ENCODE assay signal across 10 mouse cellular contexts in genomic region chr19:5392892-5393291, GRCm38 (mm10). TPM values are rescaled to one million over a fixed set of nuclear protein-coding genes. Genes with fewer than 3 reads are reported as not detected.
DNase-seq lines count a peak whose midpoint lies in the region; ATAC-seq and TF ChIP-seq lines count a peak whose summit lies in the region.
"Had no signal": no experiment of that assay in that cellular context is flagged by ENCODE, and none has a peak within 500 bp of the region (broad histone marks: within the 10 kb centered on the region; RNA-seq: fewer than 3 reads in every experiment).

No protein-coding gene starts in this region.

- DNase-seq in hindbrain, postnatal 0 days (ENCODE audit: low spot score) = peak; percentile 48
- no peak for DNase-seq in hindbrain, embryonic 11.5 days (ENCODE audit: low spot score)
- peak; percentile 87 to 94 for DNase-seq in adrenal gland, adult (ENCODE audit: inconsistent age in 2 of 2, low spot score in 1 of 2)
- DNase-seq in lung, postnatal 4 days = peak; percentile 61 to 70
- DNase-seq in right cerebral cortex, postnatal 25 days = no peak
- no peak for DNase-seq in forebrain, postnatal 0 days
- DNase-seq in spleen, postnatal 10 days (ENCODE audit: low spot score in 2 of 2) = no peak

- H3K4me2 ChIP-seq in hindbrain, postnatal 0 days (ENCODE audit: low read depth, low read length) = no peak overlapping the region
- no peak overlapping the region for H3K4me2 ChIP-seq in hindbrain, embryonic 11.5 days (replicated peaks; ENCODE audit: low read depth, low read length)
- H3K4me2 ChIP-seq in heart, embryonic 15.5 days = no peak overlapping the region
- no peak overlapping the region for H3K4me2 ChIP-seq in forebrain, postnatal 0 days (ENCODE audit: low read depth)
- H3K4me2 ChIP-seq: embryonic facial prominence, embryonic 13.5 days; limb, embryonic 15.5 days had no signal

- no peak for ATAC-seq in hindbrain, postnatal 0 days
- no peak for ATAC-seq in hindbrain, embryonic 11.5 days (ENCODE audit: low FRiP score)
- no peak for ATAC-seq in heart, embryonic 15.5 days (replicated peaks; ENCODE audit: insufficient number of reproducible peaks, insufficient read depth, low FRiP score, low read depth)
- no peak for ATAC-seq in forebrain, postnatal 0 days

- H3K36me3 ChIP-seq in hindbrain, postnatal 0 days (ENCODE audit: insufficient read depth, low read length) = no peaks in the 10 kb centered on the region
- H3K36me3 ChIP-seq in hindbrain, embryonic 11.5 days (ENCODE audit: control insufficient read depth, insufficient read depth, low read length) = no peaks in the 10 kb centered on the region
- H3K36me3 ChIP-seq in heart, embryonic 15.5 days = no peaks in the 10 kb centered on the region
- H3K36me3 ChIP-seq in forebrain, postnatal 0 days (ENCODE audit: insufficient read depth) = no peaks in the 10 kb centered on the region
- H3K36me3 ChIP-seq: embryonic facial prominence, embryonic 13.5 days; limb, embryonic 15.5 days had no signal

- H3K4me3 ChIP-seq in hindbrain, postnatal 0 days (ENCODE audit: low read length) = no peak overlapping the region
- H3K4me3 ChIP-seq in hindbrain, embryonic 11.5 days (ENCODE audit: low read depth, low read length) = no peak overlapping the region
- H3K4me3 ChIP-seq in heart, embryonic 15.5 days = no peak overlapping the region
- H3K4me3 ChIP-seq in forebrain, postnatal 0 days (ENCODE audit: low read depth, low read length) = no peak overlapping the region
- H3K4me3 ChIP-seq: embryonic facial prominence, embryonic 13.5 days; limb, embryonic 15.5 days had no signal

- WGBS in hindbrain, postnatal 0 days = 49% methylated on average over 4 of the region's 4 CpGs
- 71% methylated on average over 4 of the region's 4 CpGs for WGBS in hindbrain, embryonic 11.5 days
- WGBS in heart, embryonic 15.5 days = 28% methylated on average over 4 of the region's 4 CpGs
- WGBS in forebrain, postnatal 0 days = 24% methylated on average over 4 of the region's 4 CpGs

- TF ChIP-seq CTCF in hindbrain, postnatal 0 days (IDR thresholded peaks at IDR 0.05; ENCODE audit: low read depth) = no peak
- TF ChIP-seq CTCF in forebrain, postnatal 0 days (IDR thresholded peaks at IDR 0.05; ENCODE audit: low read depth) = no peak

- H3K9me3 ChIP-seq in hindbrain, postnatal 0 days (ENCODE audit: low read length) = no peaks in the 10 kb centered on the region
- no peaks in the 10 kb centered on the region for H3K9me3 ChIP-seq in hindbrain, embryonic 11.5 days (ENCODE audit: control insufficient read depth, low read length)
- no peaks in the 10 kb centered on the region for H3K9me3 ChIP-seq in heart, embryonic 15.5 days (replicated peaks)
- no peaks in the 10 kb centered on the region for H3K9me3 ChIP-seq in forebrain, postnatal 0 days (ENCODE audit: low read length)
- H3K9me3 ChIP-seq: embryonic facial prominence, embryonic 13.5 days; limb, embryonic 15.5 days had no signal

- H3K27me3 ChIP-seq in hindbrain, postnatal 0 days (ENCODE audit: insufficient read depth, low read length) = no peaks in the 10 kb centered on the region
- H3K27me3 ChIP-seq in hindbrain, embryonic 11.5 days (ENCODE audit: control insufficient read depth, insufficient read depth, low read length) = no peaks in the 10 kb centered on the region
- no peaks in the 10 kb centered on the region for H3K27me3 ChIP-seq in heart, embryonic 15.5 days
- no peaks in the 10 kb centered on the region for H3K27me3 ChIP-seq in forebrain, postnatal 0 days (ENCODE audit: insufficient read depth, low read length)
- H3K27me3 ChIP-seq: embryonic facial prominence, embryonic 13.5 days; limb, embryonic 15.5 days had no signal

- no peak overlapping the region for H3K27ac ChIP-seq in hindbrain, postnatal 0 days
- H3K27ac ChIP-seq in hindbrain, embryonic 11.5 days (ENCODE audit: low read depth, low read length) = no peak overlapping the region
- peak overlapping the region; percentile 64 for H3K27ac ChIP-seq in heart, embryonic 15.5 days
- no peak overlapping the region for H3K27ac ChIP-seq in forebrain, postnatal 0 days (ENCODE audit: low read depth, low read length)
- H3K27ac ChIP-seq: embryonic facial prominence, embryonic 13.5 days; limb, embryonic 15.5 days had no signal

- H3K9ac ChIP-seq in hindbrain, postnatal 0 days (replicated peaks; ENCODE audit: low read length) = no peak overlapping the region
- H3K9ac ChIP-seq in hindbrain, embryonic 11.5 days (ENCODE audit: low read depth, low read length) = no peak overlapping the region
- no peak overlapping the region for H3K9ac ChIP-seq in heart, embryonic 15.5 days
- no peak overlapping the region for H3K9ac ChIP-seq in forebrain, postnatal 0 days
- H3K9ac ChIP-seq: embryonic facial prominence, embryonic 13.5 days; limb, embryonic 15.5 days had no signal

- H3K4me1 ChIP-seq in hindbrain, postnatal 0 days (ENCODE audit: insufficient read depth, low read length) = peaks cover 5% of the 10 kb centered on the region; the same call in 1 of the 2 replicates
- peaks cover 3% of the 10 kb centered on the region; the same call in 1 of the 2 replicates for H3K4me1 ChIP-seq in hindbrain, embryonic 11.5 days (replicated peaks; ENCODE audit: control insufficient read depth, insufficient read depth, low read length)
- peaks cover 34% of the 10 kb centered on the region for H3K4me1 ChIP-seq in heart, embryonic 15.5 days (replicated peaks)
- peaks cover 10% of the 10 kb centered on the region for H3K4me1 ChIP-seq in forebrain, postnatal 0 days (ENCODE audit: insufficient read depth)

RNA-seq across cellular contexts. Expression of gene Sart1, which starts 4.4 kb away (rescaled TPM):
- total RNA-seq in hindbrain, postnatal 0 days (2014; rRNA removed) = 23.2 and 30.5 TPM in 2 replicates
- 45.0 and 47.4 TPM in 2 replicates for polyA plus RNA-seq in hindbrain, postnatal 0 days (2015; fragmentation: Nextera tagmentation; extraction: Ambion mirVana)
- 75.2 and 79.2 TPM in 2 replicates for polyA plus RNA-seq in hindbrain, embryonic 11.5 days (2014; fragmentation: Nextera tagmentation; extraction: Ambion mirVana)
- 34.3 and 47.0 TPM in 2 replicates for polyA plus RNA-seq in heart, embryonic 15.5 days (2015; fragmentation: Nextera tagmentation; extraction: Ambion mirVana)
- total RNA-seq in forebrain, postnatal 0 days (2014; rRNA removed) = 49.2 and 55.1 TPM in 2 replicates
- 38.8 and 53.5 TPM in 2 replicates for polyA plus RNA-seq in forebrain, postnatal 0 days (2015; fragmentation: Nextera tagmentation; extraction: Ambion mirVana)

RNA-seq across cellular contexts. Expression of gene Tsga10ip, which starts 9.4 kb away (rescaled TPM):
- not detected in 2 replicates for total RNA-seq in hindbrain, postnatal 0 days (2014; rRNA removed)
- polyA plus RNA-seq in hindbrain, postnatal 0 days (2015; fragmentation: Nextera tagmentation; extraction: Ambion mirVana) = not detected in 2 replicates
- polyA plus RNA-seq in hindbrain, embryonic 11.5 days (2014; fragmentation: Nextera tagmentation; extraction: Ambion mirVana) = 0.53 and 0.54 TPM in 2 replicates
- 2.0 TPM in 2 replicates for polyA plus RNA-seq in heart, embryonic 15.5 days (2015; fragmentation: Nextera tagmentation; extraction: Ambion mirVana)
- total RNA-seq in forebrain, postnatal 0 days (2014; rRNA removed) = 0.43 TPM in 1 of 2 replicates, not detected in the other
- 0.08 and 0.13 TPM in 2 replicates for polyA plus RNA-seq in forebrain, postnatal 0 days (2015; fragmentation: Nextera tagmentation; extraction: Ambion mirVana)
- polyA plus RNA-seq: embryonic facial prominence, embryonic 13.5 days; limb, embryonic 15.5 days had no signal

RNA-seq across cellular contexts. Expression of gene Banf1, which starts 25.9 kb away (rescaled TPM):
- total RNA-seq in hindbrain, postnatal 0 days (2014; rRNA removed) = 78.3 and 95.8 TPM in 2 replicates
- polyA plus RNA-seq in hindbrain, postnatal 0 days (2015; fragmentation: Nextera tagmentation; extraction: Ambion mirVana) = 316 and 319 TPM in 2 replicates
- polyA plus RNA-seq in hindbrain, embryonic 11.5 days (2014; fragmentation: Nextera tagmentation; extraction: Ambion mirVana) = 392 and 442 TPM in 2 replicates
- 405 and 409 TPM in 2 replicates for polyA plus RNA-seq in heart, embryonic 15.5 days (2015; fragmentation: Nextera tagmentation; extraction: Ambion mirVana)
- 72.5 and 93.5 TPM in 2 replicates for total RNA-seq in forebrain, postnatal 0 days (2014; rRNA removed)
- polyA plus RNA-seq in forebrain, postnatal 0 days (2015; fragmentation: Nextera tagmentation; extraction: Ambion mirVana) = 379 and 481 TPM in 2 replicates

RNA-seq across cellular contexts. Expression of gene Eif1ad, which starts 26.4 kb away (rescaled TPM):
- 21.2 and 25.2 TPM in 2 replicates for total RNA-seq in hindbrain, postnatal 0 days (2014; rRNA removed)
- polyA plus RNA-seq in hindbrain, postnatal 0 days (2015; fragmentation: Nextera tagmentation; extraction: Ambion mirVana) = 46.7 and 49.2 TPM in 2 replicates
- 73.6 and 76.6 TPM in 2 replicates for polyA plus RNA-seq in hindbrain, embryonic 11.5 days (2014; fragmentation: Nextera tagmentation; extraction: Ambion mirVana)
- 35.3 and 45.7 TPM in 2 replicates for polyA plus RNA-seq in heart, embryonic 15.5 days (2015; fragmentation: Nextera tagmentation; extraction: Ambion mirVana)
- 31.4 and 34.7 TPM in 2 replicates for total RNA-seq in forebrain, postnatal 0 days (2014; rRNA removed)
- 38.4 and 45.3 TPM in 2 replicates for polyA plus RNA-seq in forebrain, postnatal 0 days (2015; fragmentation: Nextera tagmentation; extraction: Ambion mirVana)

RNA-seq across cellular contexts. Expression of gene Drap1, which starts 31.9 kb away (rescaled TPM):
- 111 and 123 TPM in 2 replicates for total RNA-seq in hindbrain, postnatal 0 days (2014; rRNA removed)
- polyA plus RNA-seq in hindbrain, postnatal 0 days (2015; fragmentation: Nextera tagmentation; extraction: Ambion mirVana) = 331 and 338 TPM in 2 replicates
- 182 and 211 TPM in 2 replicates for polyA plus RNA-seq in hindbrain, embryonic 11.5 days (2014; fragmentation: Nextera tagmentation; extraction: Ambion mirVana)
- polyA plus RNA-seq in heart, embryonic 15.5 days (2015; fragmentation: Nextera tagmentation; extraction: Ambion mirVana) = 205 and 220 TPM in 2 replicates
- 171 and 202 TPM in 2 replicates for total RNA-seq in forebrain, postnatal 0 days (2014; rRNA removed)
- polyA plus RNA-seq in forebrain, postnatal 0 days (2015; fragmentation: Nextera tagmentation; extraction: Ambion mirVana) = 353 and 391 TPM in 2 replicates

Comparison
In these comparisons a context has a peak if more than half of its experiments do, and no peak if none do; other contexts are left out.
1. DNase-seq: peak in hindbrain, postnatal 0 days (single experiment), adrenal gland, adult (2 of 2) and lung, postnatal 4 days (2 of 2); none in hindbrain, embryonic 11.5 days (single experiment), right cerebral cortex, postnatal 25 days (single experiment), forebrain, postnatal 0 days (single experiment) and spleen, postnatal 10 days (0 of 2).